Mouse (Mus musculus): ENCODE data around the gene Setd4. TPM values are rescaled to one million over a fixed set of nuclear protein-coding genes. Genes with fewer than 3 reads are reported as not detected.

Gene Setd4
- polyA plus RNA-seq, 1 experiment from 2014 or later: 12.3 TPM

GRCm38 (mm10) chr16:93610961-93611360 is 7.1 kb upstream of the Setd4 start:
- no peaks in the 10 kb centered on the region for H3K9me3 ChIP-seq (ENCODE audit: control insufficient read depth, low read length)
- H3K27me3 ChIP-seq (ENCODE audit: control insufficient read depth, insufficient read depth, low read length): no peaks in the 10 kb centered on the region
- no peak overlapping the region for H3K4me2 ChIP-seq (ENCODE audit: low read depth, low read length)
- no peak overlapping the region for H3K27ac ChIP-seq (ENCODE audit: low read depth, low read length)
- H3K36me3 ChIP-seq (ENCODE audit: control insufficient read depth, insufficient read depth, low read length): no peaks in the 10 kb centered on the region
- H3K9ac ChIP-seq (replicated peaks; ENCODE audit: low read depth, low read length): no peak overlapping the region
- H3K4me1 ChIP-seq (ENCODE audit: control insufficient read depth, insufficient read depth, low read length): peaks cover 7% of the 10 kb centered on the region
- no peak overlapping the region for H3K4me3 ChIP-seq (ENCODE audit: low read depth, low read length)
- 97% methylated on average over 4 of the region's 4 CpGs for WGBS
- no peak for ATAC-seq (ENCODE audit: low read depth)

- no peak overlapping the region for H3K4me3 ChIP-seq (ENCODE audit: low read depth, low read length)
- H3K27me3 ChIP-seq (ENCODE audit: control insufficient read depth, insufficient read depth, low read length): no peaks in the 10 kb centered on the region
- no peak for ATAC-seq (ENCODE audit: low read depth)
- H3K9ac ChIP-seq (replicated peaks; ENCODE audit: low read depth, low read length): no peak overlapping the region
- peaks cover 7% of the 10 kb centered on the region for H3K4me1 ChIP-seq (ENCODE audit: control insufficient read depth, insufficient read depth, low read length)
- no peaks in the 10 kb centered on the region for H3K36me3 ChIP-seq (ENCODE audit: control insufficient read depth, insufficient read depth, low read length)
- no peaks in the 10 kb centered on the region for H3K9me3 ChIP-seq (ENCODE audit: control insufficient read depth, low read length)
- 99% methylated on average over 4 of the region's 4 CpGs for WGBS
- H3K27ac ChIP-seq (ENCODE audit: low read depth, low read length): no peak overlapping the region
- H3K4me2 ChIP-seq (ENCODE audit: low read depth, low read length): no peak overlapping the region
Measured at GRCm38 (mm10) chr16:93609796-93610195, 5.9 kb upstream of the Setd4 start.

- no peak for ATAC-seq (ENCODE audit: low read depth)
- H3K36me3 ChIP-seq (ENCODE audit: control insufficient read depth, insufficient read depth, low read length): no peaks in the 10 kb centered on the region
- H3K4me2 ChIP-seq (ENCODE audit: low read depth, low read length): peak overlapping the region; percentile 80
- H3K9ac ChIP-seq (replicated peaks; ENCODE audit: low read depth, low read length): peak overlapping the region; percentile 68; the same call in 1 of the 2 replicates
- H3K9me3 ChIP-seq (ENCODE audit: control insufficient read depth, low read length): no peaks in the 10 kb centered on the region
- H3K4me3 ChIP-seq (ENCODE audit: low read depth, low read length): peak overlapping the region; percentile 67; the same call in 1 of the 2 replicates
- H3K27me3 ChIP-seq (ENCODE audit: control insufficient read depth, insufficient read depth, low read length): no peaks in the 10 kb centered on the region
- H3K4me1 ChIP-seq (ENCODE audit: control insufficient read depth, insufficient read depth, low read length): peaks cover 7% of the 10 kb centered on the region
- H3K27ac ChIP-seq (ENCODE audit: low read depth, low read length): no peak overlapping the region
- 72% methylated on average over 8 of the region's 8 CpGs for WGBS
Measured at GRCm38 (mm10) chr16:93608731-93609130, 4.9 kb upstream of the Setd4 start.

GRCm38 (mm10) chr16:93607669-93608101 is 3.8 kb upstream of the Setd4 start:
- Histone ChIP-seq H3K9me3 (ENCODE audit: control insufficient read depth, low read length) (no peaks in the 10 kb centered on the region), H3K4me3 (ENCODE audit: low read depth, low read length) (peak overlapping the region; percentile 67), H3K36me3 (ENCODE audit: control insufficient read depth, insufficient read depth, low read length) (no peaks in the 10 kb centered on the region), H3K4me2 (ENCODE audit: low read depth, low read length) (peak overlapping the region; percentile 80), H3K27me3 (ENCODE audit: control insufficient read depth, insufficient read depth, low read length) (no peaks in the 10 kb centered on the region), H3K27ac (ENCODE audit: low read depth, low read length) (peak overlapping the region; percentile 49), H3K4me1 (ENCODE audit: control insufficient read depth, insufficient read depth, low read length) (peaks cover 7% of the 10 kb centered on the region), H3K9ac (replicated peaks; ENCODE audit: low read depth, low read length) (peak overlapping the region; percentile 68)
- ATAC-seq (ENCODE audit: low read depth): peak; percentile 35; the same call in 1 of the 2 replicates
- WGBS: under 1% methylated on average over 32 of the region's 32 CpGs

- H3K4me2 ChIP-seq (ENCODE audit: low read depth, low read length): no peak overlapping the region
- H3K36me3 ChIP-seq (ENCODE audit: control insufficient read depth, insufficient read depth, low read length): no peaks in the 10 kb centered on the region
- ATAC-seq (ENCODE audit: low read depth): no peak
- no peaks in the 10 kb centered on the region for H3K9me3 ChIP-seq (ENCODE audit: control insufficient read depth, low read length)
- no peak overlapping the region for H3K4me3 ChIP-seq (ENCODE audit: low read depth, low read length)
- no peak overlapping the region for H3K27ac ChIP-seq (ENCODE audit: low read depth, low read length)
- 86% methylated on average over 7 of the region's 7 CpGs for WGBS
- H3K27me3 ChIP-seq (ENCODE audit: control insufficient read depth, insufficient read depth, low read length): no peaks in the 10 kb centered on the region
- H3K4me1 ChIP-seq (ENCODE audit: control insufficient read depth, insufficient read depth, low read length): peaks cover 7% of the 10 kb centered on the region
- no peak overlapping the region for H3K9ac ChIP-seq (replicated peaks; ENCODE audit: low read depth, low read length)
Measured at GRCm38 (mm10) chr16:93606146-93606545, 2.3 kb upstream of the Setd4 start.

GRCm38 (mm10) chr16:93605553-93605952 is 1.7 kb upstream of the Setd4 start, which contains the start of gene Cbr1:
Gene Cbr1 (plus strand): TSS chr16:93605853.
- no peak for ATAC-seq (ENCODE audit: low read depth)
- peak within 1 kb of the TSS; percentile 89 for H3K4me2 ChIP-seq (ENCODE audit: low read depth, low read length)
- 53% methylated on average over 4 of the region's 4 CpGs for WGBS

GRCm38 (mm10) chr16:93604481-93604969 is 662 bp upstream of the Setd4 start:
- 2% methylated on average over 16 of the region's 16 CpGs for WGBS
- Histone ChIP-seq H3K36me3 (ENCODE audit: control insufficient read depth, insufficient read depth, low read length) (no peaks in the 10 kb centered on the region), H3K9ac (replicated peaks; ENCODE audit: low read depth, low read length) (peak overlapping the region; percentile 63; the same call in 1 of the 2 replicates), H3K27me3 (ENCODE audit: control insufficient read depth, insufficient read depth, low read length) (no peaks in the 10 kb centered on the region), H3K4me3 (ENCODE audit: low read depth, low read length) (peak overlapping the region; percentile 40), H3K27ac (ENCODE audit: low read depth, low read length) (peak overlapping the region; percentile 96), H3K4me2 (ENCODE audit: low read depth, low read length) (peak overlapping the region; percentile 89), H3K4me1 (ENCODE audit: control insufficient read depth, insufficient read depth, low read length) (peaks cover 7% of the 10 kb centered on the region), H3K9me3 (ENCODE audit: control insufficient read depth, low read length) (no peaks in the 10 kb centered on the region)
- ATAC-seq (ENCODE audit: low read depth): 0 out of 2 replicates have a peak, but pooled peaks have one; percentile 2

More at GRCm38 (mm10) chr16:93605553-93605952, 1.7 kb upstream of the Setd4 start, which contains the start of gene Cbr1:
- H3K27ac ChIP-seq (ENCODE audit: low read depth, low read length): peak within 1 kb of the TSS; percentile 96
- no peak within 1 kb of the TSS for H3K9ac ChIP-seq (replicated peaks; ENCODE audit: low read depth, low read length)
- H3K4me1 ChIP-seq (ENCODE audit: control insufficient read depth, insufficient read depth, low read length): peaks cover 7% of the 10 kb centered on the region
- H3K4me3 ChIP-seq (ENCODE audit: low read depth, low read length): peak within 1 kb of the TSS; percentile 40
- no peaks in the 10 kb centered on the region for H3K36me3 ChIP-seq (ENCODE audit: control insufficient read depth, insufficient read depth, low read length)
- H3K9me3 ChIP-seq (ENCODE audit: control insufficient read depth, low read length): no peaks in the 10 kb centered on the region
- H3K27me3 ChIP-seq (ENCODE audit: control insufficient read depth, insufficient read depth, low read length): no peaks in the 10 kb centered on the region

GRCm38 (mm10) chr16:93599461-93599860 is 4.4 kb downstream of the Setd4 start:
- Histone ChIP-seq H3K27me3 (ENCODE audit: control insufficient read depth, insufficient read depth, low read length) (no peaks in the 10 kb centered on the region), H3K4me1 (ENCODE audit: control insufficient read depth, insufficient read depth, low read length) (no peaks in the 10 kb centered on the region), H3K9me3 (ENCODE audit: control insufficient read depth, low read length) (no peaks in the 10 kb centered on the region), H3K4me3 (ENCODE audit: low read depth, low read length) (no peak overlapping the region), H3K36me3 (ENCODE audit: control insufficient read depth, insufficient read depth, low read length) (0 out of 2 replicates have a peak, but pooled peaks cover 3% of the 10 kb centered on the region), H3K4me2 (ENCODE audit: low read depth, low read length) (no peak overlapping the region), H3K27ac (ENCODE audit: low read depth, low read length) (no peak overlapping the region), H3K9ac (replicated peaks; ENCODE audit: low read depth, low read length) (no peak overlapping the region)
- WGBS: 90% methylated on average over 6 of the region's 6 CpGs
- ATAC-seq (ENCODE audit: low read depth): no peak

GRCm38 (mm10) chr16:93597551-93597950 is 6.3 kb downstream of the Setd4 start:
- H3K4me2 ChIP-seq (ENCODE audit: low read depth, low read length): no peak overlapping the region
- ATAC-seq (ENCODE audit: low read depth): no peak
- no peaks in the 10 kb centered on the region for H3K4me1 ChIP-seq (ENCODE audit: control insufficient read depth, insufficient read depth, low read length)
- WGBS: 97% methylated on average over 9 of the region's 9 CpGs
- H3K36me3 ChIP-seq (ENCODE audit: control insufficient read depth, insufficient read depth, low read length): 0 out of 2 replicates have a peak, but pooled peaks cover 7% of the 10 kb centered on the region
- no peaks in the 10 kb centered on the region for H3K27me3 ChIP-seq (ENCODE audit: control insufficient read depth, insufficient read depth, low read length)
- H3K27ac ChIP-seq (ENCODE audit: low read depth, low read length): no peak overlapping the region
- no peak overlapping the region for H3K9ac ChIP-seq (replicated peaks; ENCODE audit: low read depth, low read length)
- no peak overlapping the region for H3K4me3 ChIP-seq (ENCODE audit: low read depth, low read length)
- H3K9me3 ChIP-seq (ENCODE audit: control insufficient read depth, low read length): no peaks in the 10 kb centered on the region
